Mouse (Mus musculus) adrenal gland, postnatal 36 days (tissue): ENCODE results near the gene Sec63. TPM values are rescaled to one million over a fixed set of nuclear protein-coding genes. Genes with fewer than 3 reads are reported as not detected.
A peak's percentile ranks its signal among the peaks of the same experiment; 100 is the strongest.

Experiments used
- DNase-seq, 2 experiments: peaks; one replicate each; pipeline ENCODE4 v3.0.0; 2021; ENCODE audit warnings: mixed read lengths in 1 of 2
- total RNA-seq, 2 experiments: library from RNA; stranded (reverse); gene quantifications; 2 replicates each; pipeline ENCODE4 v1.2.3; 2021

Sec63 gene
- total RNA-seq, 2 experiments from 2014 or later = 67.3 to 74.6 TPM

- no peak for DNase-seq
Measured at GRCm38 (mm10) chr10:42827155-42827554, 65.9 kb downstream of the Sec63 start.

GRCm38 (mm10) chr10:42830007-42830406, 68.7 kb downstream of the Sec63 start:
- no peak for DNase-seq

DNA sequence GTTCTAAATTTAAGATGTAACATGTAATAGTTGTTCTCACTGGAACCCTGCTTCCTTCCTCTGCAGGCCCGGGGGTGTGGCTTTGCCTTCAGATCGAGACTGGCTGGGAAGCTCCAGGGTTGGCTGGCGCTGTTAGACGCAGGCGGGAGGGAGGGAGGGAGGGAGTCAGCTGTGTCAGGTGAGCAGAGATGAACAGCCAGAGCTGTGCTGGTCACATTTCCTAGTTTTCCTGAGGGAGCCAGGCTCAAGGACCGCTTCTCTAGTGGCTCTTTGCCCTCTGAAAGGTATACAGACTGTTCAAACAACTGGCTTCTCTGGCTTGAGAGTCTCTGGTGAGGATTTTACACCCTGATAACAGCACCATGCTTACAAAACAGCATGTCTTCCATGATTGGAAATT, 69.1 kb downstream of the Sec63 start:
- peak in 1 of 2 experiments; percentile 17 for DNase-seq

GRCm38 (mm10) chr10:42832677-42833076, 71.4 kb downstream of the Sec63 start:
- no peak for DNase-seq

- DNase-seq = no peak
Measured at GRCm38 (mm10) chr10:42833871-42834727, 72.8 kb downstream of the Sec63 start.

DNA sequence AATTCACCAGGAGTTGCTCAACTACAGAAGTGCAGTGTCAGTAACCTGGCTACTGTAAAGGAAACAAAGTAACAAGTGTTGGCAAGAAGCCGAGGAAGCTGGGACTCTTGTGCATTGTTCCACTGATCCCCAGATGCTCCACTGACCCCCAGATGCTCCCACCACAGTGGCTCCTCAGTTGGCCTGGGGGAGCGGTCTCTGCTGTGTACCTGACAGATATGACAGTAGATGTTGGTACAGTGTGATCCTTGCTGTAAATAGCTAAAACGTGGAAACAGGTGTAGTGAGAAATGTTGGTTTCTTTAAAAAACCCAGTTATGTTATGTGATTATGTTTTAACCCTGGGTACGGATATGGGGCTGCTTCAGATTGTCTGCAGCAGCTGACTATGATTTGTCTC, 76.8 kb downstream of the Sec63 start:
- DNase-seq = no peak

DNA sequence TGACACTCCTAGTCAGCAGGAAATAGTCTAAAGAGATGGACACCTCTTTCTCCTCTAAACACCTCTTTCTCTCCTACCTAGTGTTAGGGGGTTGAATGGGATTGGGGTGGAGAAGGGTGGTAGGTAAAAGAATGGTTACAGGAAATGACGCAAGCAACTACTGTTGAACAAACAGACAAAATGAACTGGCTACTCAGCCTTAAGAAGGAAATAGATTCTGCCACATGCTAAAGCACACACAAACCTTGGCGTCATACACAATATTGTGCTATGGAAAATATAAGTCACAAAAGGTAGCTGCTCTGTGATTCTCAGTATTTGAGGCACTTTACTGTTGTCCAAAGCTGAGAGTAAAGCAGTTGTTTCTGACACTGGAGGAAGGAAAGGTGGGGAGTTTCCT, 77.4 kb downstream of the Sec63 start:
- DNase-seq = no peak

GRCm38 (mm10) chr10:42840036-42840435, 78.7 kb downstream of the Sec63 start:
- no peak for DNase-seq

DNA sequence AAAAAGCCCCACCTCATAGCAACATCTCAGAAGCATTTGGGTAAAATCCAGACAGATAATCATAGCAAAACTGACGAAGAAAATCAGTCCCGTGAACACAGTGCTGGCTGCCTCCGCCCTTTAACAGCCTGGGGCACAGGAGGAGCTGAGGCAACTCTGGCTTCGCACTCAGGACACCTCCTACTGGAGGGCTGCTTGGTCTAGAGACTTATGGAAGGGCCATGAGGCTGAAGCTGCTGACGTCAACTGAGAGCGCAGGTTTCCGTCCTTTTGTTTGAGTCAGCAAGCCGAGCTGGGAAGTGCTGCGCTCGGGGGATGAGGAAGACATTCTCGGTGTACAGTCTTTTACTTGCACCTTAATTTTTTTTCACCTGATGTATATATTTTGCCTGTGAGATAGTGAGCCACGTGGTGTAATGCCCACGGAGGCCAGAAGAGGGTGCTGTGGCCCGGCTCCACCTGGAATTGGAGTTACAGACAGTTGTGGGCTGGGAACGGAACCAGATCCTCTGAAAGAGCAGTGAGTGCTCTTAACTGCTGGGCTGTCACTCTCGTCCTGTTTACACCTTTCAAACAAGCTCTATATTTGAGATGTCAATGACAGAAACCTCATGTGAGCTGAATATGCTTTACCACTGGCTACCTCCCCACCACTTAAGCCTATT, 80.4 kb downstream of the Sec63 start:
- DNase-seq = peak; percentile 10 to 43

DNA sequence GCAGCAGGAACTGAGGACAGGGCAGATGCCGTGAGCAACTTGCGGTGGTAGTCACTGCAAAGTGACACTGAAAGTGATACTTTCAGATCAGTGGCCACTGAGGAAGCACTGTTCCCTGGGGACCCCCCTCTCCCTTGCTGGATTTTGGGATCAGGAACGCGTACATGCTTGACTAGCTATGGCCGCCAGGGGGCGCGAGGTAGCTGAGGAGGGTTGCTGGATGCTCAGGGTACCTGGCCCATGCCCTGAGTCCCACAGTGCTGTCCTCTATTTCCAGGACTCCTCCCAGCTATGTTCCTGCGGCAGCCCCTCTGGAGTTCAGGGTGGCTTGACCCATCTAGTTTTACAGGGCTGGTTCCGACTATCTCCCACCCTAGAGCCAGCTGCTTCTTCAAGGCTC, 81.1 kb downstream of the Sec63 start:
- peak; percentile 79 to 88 for DNase-seq

- DNase-seq = peak in 1 of 2 experiments; percentile 24
Measured at GRCm38 (mm10) chr10:42843416-42843815, 82.1 kb downstream of the Sec63 start.

DNA sequence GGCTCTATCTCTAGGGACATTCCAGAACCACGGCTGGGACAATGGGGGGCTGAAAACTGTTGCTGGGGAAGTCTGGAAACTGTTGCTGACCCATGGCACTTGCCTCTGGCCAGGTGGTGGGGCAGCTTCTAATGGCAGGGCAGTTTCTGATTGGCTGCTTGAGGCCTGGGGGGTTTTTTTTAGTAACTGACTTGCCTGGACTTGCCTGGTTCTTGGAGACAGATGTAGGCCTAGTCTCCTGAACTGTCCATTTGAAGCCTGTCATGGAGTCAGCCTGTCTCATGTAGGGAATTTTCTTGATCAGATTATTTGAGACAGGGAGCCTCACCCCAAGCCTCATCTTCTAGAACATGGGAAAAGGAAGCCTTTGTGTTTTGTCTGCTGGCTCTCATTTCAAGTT, 84.2 kb downstream of the Sec63 start:
- DNase-seq = no peak

DNA sequence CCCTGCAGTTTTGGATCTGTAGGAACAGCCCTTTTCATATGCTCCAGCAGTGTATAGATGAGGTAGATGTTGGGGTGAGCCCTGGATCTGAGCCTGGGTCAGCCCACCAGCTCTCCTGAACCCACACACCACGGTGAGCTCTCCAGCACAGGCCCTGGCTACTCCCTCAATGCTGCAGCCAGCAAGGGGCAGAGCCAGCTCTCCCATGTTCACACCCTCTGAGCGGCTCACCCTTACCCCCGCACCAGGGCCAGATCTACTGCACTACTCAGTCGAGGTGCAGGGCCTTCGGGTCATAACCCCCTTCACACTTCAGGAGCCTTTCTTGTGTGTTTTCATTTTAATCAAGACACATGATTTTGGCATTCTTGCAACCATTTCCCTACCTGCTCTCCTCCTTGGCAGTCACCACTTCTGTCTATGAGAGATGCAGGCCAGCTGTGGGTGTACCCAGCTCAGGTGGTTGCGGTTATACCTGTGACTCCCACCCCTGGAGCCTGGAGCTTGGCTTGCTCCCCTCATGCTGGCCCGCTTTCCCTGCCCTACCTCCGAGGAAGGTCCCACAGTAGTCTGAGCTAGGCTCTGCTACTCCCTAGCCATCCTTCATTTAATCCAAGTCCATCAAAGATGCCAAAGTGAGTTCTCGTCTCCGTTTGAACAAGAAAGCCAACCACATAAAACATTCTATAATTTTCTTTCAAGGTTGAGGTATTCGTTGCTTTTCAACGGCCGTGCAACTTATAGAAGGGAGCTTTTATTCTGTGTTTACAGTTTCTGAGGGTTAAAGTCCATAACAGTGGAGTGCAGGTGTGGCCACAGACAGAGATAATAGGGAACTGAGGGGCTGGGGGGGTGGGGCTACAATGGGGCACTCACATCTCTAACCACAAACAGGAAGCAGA, 87.1 kb downstream of the Sec63 start:
- no peak for DNase-seq

DNA sequence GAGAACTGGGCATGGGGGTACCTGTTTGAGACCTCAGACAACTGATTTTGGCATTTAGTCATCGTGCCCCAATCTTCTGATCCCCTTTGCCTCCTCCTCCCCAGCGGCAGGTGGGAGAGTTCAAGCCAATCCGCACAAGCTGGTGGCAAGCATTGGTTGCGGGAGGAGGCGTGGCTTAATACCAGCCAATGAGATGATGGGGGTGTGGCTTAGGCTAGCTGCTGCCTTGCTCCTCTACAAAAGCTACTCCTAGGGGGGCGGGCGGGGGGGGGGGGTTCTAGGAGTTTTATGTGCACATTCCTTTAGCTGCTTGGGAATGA, 87.7 kb downstream of the Sec63 start:
- no peak for DNase-seq

GRCm38 (mm10) chr10:42854838-42855237, 93.5 kb downstream of the Sec63 start:
- DNase-seq = no peak

DNA sequence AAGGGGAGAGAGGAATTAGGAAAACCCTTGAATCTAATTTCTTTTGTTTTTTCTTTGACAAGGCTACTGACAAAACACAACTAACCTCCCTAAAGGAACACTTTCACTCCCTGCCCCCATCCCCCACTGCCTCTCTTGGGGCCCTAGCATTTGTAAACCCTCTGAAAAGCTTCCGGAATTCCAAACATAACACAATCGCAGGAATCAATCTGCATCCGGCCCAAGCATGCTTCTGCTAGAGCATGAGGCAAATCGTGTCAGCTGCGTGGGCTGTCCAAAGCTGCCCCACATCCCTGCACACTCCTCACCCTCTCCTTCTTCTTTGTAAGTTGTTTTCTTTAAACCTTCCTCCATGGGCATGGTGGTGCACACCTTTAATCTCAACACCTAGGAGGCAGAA, 94.0 kb downstream of the Sec63 start:
- DNase-seq = peak in 1 of 2 experiments; percentile 43

- DNase-seq = no peak
Measured at GRCm38 (mm10) chr10:42856574-42856973, 95.3 kb downstream of the Sec63 start.

GRCm38 (mm10) chr10:42857021-42857420, 95.7 kb downstream of the Sec63 start:
- DNase-seq = no peak

GRCm38 (mm10) chr10:42859781-42860158, 98.5 kb downstream of the Sec63 start:
- DNase-seq = no peak

GRCm38 (mm10) chr10:42860159-42860911, 99.0 kb downstream of the Sec63 start, which contains the start of gene Scml4:
TSS of gene Scml4 (plus strand) at chr10:42860370.
- DNase-seq = peak; percentile 5 to 49

- DNase-seq = no peak
Measured at GRCm38 (mm10) chr10:42861446-42861845, 100.2 kb downstream of the Sec63 start.
